Mouse (Mus musculus) heart, embryonic 14.5 days (tissue): ENCODE data around the gene Atg10. TPM values are rescaled to one million over a fixed set of nuclear protein-coding genes. Genes with fewer than 3 reads are reported as not detected.

Source experiments
- ATAC-seq: fragments of 200-750 bp; cut with Nextera tagmentation; 2 replicates; pipeline ENCODE4 v1.8.0; 2017; ENCODE audit warnings: low read depth, moderate TSS enrichment; ENCODE audit not compliant: insufficient number of reproducible peaks, insufficient read depth, low FRiP score
- H3K27ac ChIP-seq, 2 experiments: fragments of 200-500 bp in 1 of 2; fragments of 300-500 bp in 1 of 2; sonication (generic) in 1 of 2; replicated peaks in 1 of 2; 2 replicates each; pipeline ENCODE4 v1.5.1; 2012 to 2014; ENCODE audit warnings: low read depth in 2 of 2, low read length in 2 of 2, control low read depth in 1 of 2, mild to moderate bottlenecking in 1 of 2, mixed read lengths in 1 of 2; ENCODE audit not compliant: control insufficient read depth in 1 of 2, insufficient read depth in 1 of 2
- H3K27me3 ChIP-seq: fragments of 300-500 bp; sonication (generic); 2 replicates; pipeline ENCODE4 v1.6.1; 2014; ENCODE audit warnings: mild to moderate bottlenecking, low read length, control low read depth; ENCODE audit not compliant: control insufficient read depth, insufficient read depth
- H3K36me3 ChIP-seq: fragments of 300-500 bp; sonication (generic); 2 replicates; pipeline ENCODE4 v1.6.1; 2014; ENCODE audit warnings: mild to moderate bottlenecking, control low read depth, low read length, mixed read lengths; ENCODE audit not compliant: control insufficient read depth, insufficient read depth
- H3K4me1 ChIP-seq, 2 experiments: fragments of 200-500 bp in 1 of 2; fragments of 300-500 bp in 1 of 2; sonication (generic) in 1 of 2; 2 replicates each; pipeline ENCODE4 v1.6.1; 2012 to 2014; ENCODE audit warnings: low read length in 2 of 2, control low read depth in 1 of 2, mixed read lengths in 1 of 2; ENCODE audit not compliant: control insufficient read depth in 2 of 2, insufficient read depth in 2 of 2
- H3K4me2 ChIP-seq: fragments of 300-500 bp; sonication (generic); 2 replicates; pipeline ENCODE4 v1.6.1; 2014; ENCODE audit warnings: mild to moderate bottlenecking, low read length
- H3K4me3 ChIP-seq, 2 experiments: fragments of 200-500 bp in 1 of 2; fragments of 300-500 bp in 1 of 2; sonication (generic) in 1 of 2; 2 replicates each; pipeline ENCODE4 v1.5.1; 2012 to 2014; ENCODE audit warnings: low read length in 2 of 2, mild to moderate bottlenecking in 2 of 2, control low read depth in 1 of 2, low read depth in 1 of 2, moderate library complexity in 1 of 2; ENCODE audit not compliant: control insufficient read depth in 1 of 2, insufficient read depth in 1 of 2
- H3K9ac ChIP-seq: fragments of 300-500 bp; sonication (generic); 2 replicates; pipeline ENCODE4 v1.6.1; 2014; ENCODE audit warnings: mild to moderate bottlenecking, low read length
- H3K9me3 ChIP-seq: fragments of 300-500 bp; sonication (generic); 2 replicates; pipeline ENCODE4 v1.6.1; 2016; ENCODE audit warnings: low read length, control low read depth; ENCODE audit not compliant: control insufficient read depth
- WGBS: fragments of 180-500 bp; shearing (Covaris S2); extraction: QIAGEN DNeasy Blood & Tissue Kit; methylation state at CpG from one replicate; pipeline ENCODE4 v1.1.7; 2014; 5-methylcytosine and 5-hydroxymethylcytosine counted together
- polyA plus RNA-seq: library from polyadenylated mRNA; unstranded; fragments of >200 nt; fragmentation: Nextera tagmentation; extraction: Ambion mirVana; gene quantifications from 2 replicates; pipeline ENCODE4 v1.2.1, GENCODE M21; 2014

Atg10 gene
- polyA plus RNA-seq, 1 experiment from 2014 or later, result 36.4 TPM

DNA sequence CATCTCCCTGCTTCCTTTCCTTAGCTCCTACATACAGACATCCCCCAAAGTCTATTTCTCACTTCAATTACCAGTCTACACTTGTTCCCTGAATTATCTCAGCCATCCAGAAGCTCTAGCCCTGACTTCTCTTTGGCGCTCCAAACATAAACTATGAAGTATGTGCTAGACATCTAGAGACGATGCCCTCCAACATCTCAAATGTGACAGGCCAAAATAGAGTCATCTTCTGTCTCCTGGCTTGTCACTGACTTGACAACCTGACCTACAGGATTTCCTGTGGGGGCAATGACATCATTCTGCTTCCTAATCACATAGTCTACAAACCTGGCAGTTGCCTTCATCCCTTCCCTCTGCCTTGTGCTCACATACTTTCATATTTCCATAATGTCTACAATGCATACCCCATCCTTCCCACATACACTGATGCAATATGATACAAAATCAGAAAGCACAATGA, 132.0 kb downstream of the Atg10 start:
- no peak overlapping the region for H3K27ac ChIP-seq
- H3K9ac ChIP-seq, result no peak overlapping the region
- no peak for ATAC-seq
- H3K27me3 ChIP-seq, result no peaks in the 10 kb centered on the region
- H3K4me2 ChIP-seq, result no peak overlapping the region
- no peaks in the 10 kb centered on the region for H3K36me3 ChIP-seq
- no peaks in the 10 kb centered on the region for H3K9me3 ChIP-seq
- peaks cover 2 to 3% of the 10 kb centered on the region in 2 experiments; a peak in 1 of 4 replicates for H3K4me1 ChIP-seq
- WGBS, result 71% methylated on average over 2 of the region's 2 CpGs
- H3K4me3 ChIP-seq, result no peak overlapping the region

GRCm38 (mm10) chr13:91090861-91091730, 132.7 kb downstream of the Atg10 start:
- no peak overlapping the region for H3K27ac ChIP-seq
- WGBS, result 65% methylated on average over 4 of the region's 4 CpGs
- no peaks in the 10 kb centered on the region for H3K9me3 ChIP-seq
- H3K9ac ChIP-seq, result no peak overlapping the region
- no peaks in the 10 kb centered on the region for H3K36me3 ChIP-seq
- ATAC-seq, result no peak
- no peak overlapping the region for H3K4me3 ChIP-seq
- peaks cover 2 to 3% of the 10 kb centered on the region in 2 experiments; a peak in 1 of 4 replicates for H3K4me1 ChIP-seq
- H3K4me2 ChIP-seq, result no peak overlapping the region
- no peaks in the 10 kb centered on the region for H3K27me3 ChIP-seq

DNA sequence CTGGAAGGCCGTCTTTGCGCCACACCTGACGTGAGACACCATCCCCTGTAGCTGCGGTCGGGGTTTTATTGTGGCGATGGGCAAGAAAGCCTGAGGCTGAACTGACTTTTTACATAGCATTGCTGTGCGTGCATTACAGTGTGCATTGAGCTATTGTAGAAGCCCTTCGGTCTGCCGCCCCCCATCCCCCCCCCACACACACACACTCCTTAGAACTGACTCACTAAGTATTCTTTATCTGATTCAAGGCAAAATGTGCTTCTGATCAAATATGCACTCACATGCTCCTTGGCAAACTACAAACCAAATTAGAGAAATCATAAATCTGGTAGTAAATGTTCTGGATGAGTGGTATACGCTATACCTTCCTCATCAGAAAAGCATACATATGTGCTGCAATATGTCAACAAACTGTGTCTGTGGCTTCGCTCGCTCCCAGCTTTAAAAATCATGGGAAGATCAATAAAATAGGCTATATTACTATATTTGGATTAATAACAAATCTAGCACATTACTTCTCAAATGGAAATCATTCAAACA, 137.3 kb downstream of the Atg10 start:
- WGBS, result 92% methylated on average over 12 of the region's 12 CpGs
- Histone ChIP-seq H3K9me3 (no peaks in the 10 kb centered on the region), H3K9ac (no peak overlapping the region), H3K36me3 (no peaks in the 10 kb centered on the region), H3K4me3 (no peak overlapping the region), H3K27me3 (no peaks in the 10 kb centered on the region), H3K4me2 (no peak overlapping the region), H3K4me1 (no peaks in the 10 kb centered on the region), H3K27ac (no peak overlapping the region)
- no peak for ATAC-seq

DNA sequence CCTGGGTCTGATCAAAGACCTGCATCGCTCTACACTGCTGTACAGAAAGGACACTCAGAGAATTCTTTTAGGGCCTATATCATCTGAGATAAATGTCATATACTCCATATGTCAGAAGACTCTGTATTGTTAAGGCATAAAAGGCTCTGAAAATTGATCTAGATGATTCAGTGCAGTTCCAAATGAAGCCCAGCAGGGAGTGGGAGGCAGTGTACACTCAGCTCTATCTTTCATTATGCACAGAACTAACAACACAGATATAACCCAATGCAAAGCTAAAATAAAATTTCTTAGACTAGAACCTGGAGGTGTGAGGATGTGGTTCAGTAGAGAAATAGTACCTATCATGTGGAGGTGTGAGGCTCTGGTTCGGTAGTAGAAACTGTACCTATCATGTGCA, 151.4 kb downstream of the Atg10 start:
- H3K4me3 ChIP-seq, result no peak overlapping the region
- no peak overlapping the region for H3K4me2 ChIP-seq
- H3K27me3 ChIP-seq, result no peaks in the 10 kb centered on the region
- 88% methylated on average over 2 of the region's 2 CpGs for WGBS
- H3K9ac ChIP-seq, result no peak overlapping the region
- H3K9me3 ChIP-seq, result 0 out of 2 replicates have a peak, but pooled peaks cover 2% of the 10 kb centered on the region
- no peak for ATAC-seq
- no peaks in the 10 kb centered on the region for H3K4me1 ChIP-seq
- H3K36me3 ChIP-seq, result no peaks in the 10 kb centered on the region
- no peak overlapping the region for H3K27ac ChIP-seq

DNA sequence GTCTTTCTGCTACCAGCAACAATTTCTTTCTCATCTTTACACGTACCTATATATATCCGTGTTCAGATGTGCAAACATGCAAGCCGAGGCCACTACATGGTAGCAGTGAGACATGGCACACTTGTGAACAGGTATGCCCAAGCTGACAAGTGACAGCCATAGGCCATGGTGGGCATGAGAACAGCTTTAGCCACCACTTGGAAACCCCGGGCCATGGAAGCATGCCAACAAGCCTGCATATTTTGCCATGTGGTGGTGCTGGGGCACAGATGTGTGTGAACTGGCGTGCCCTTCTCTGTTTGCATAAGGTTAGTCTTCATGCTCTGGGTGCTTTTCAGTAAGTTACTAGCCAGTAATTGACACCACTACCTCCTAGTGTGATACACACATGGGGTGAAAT, 162.9 kb downstream of the Atg10 start:
- Histone ChIP-seq H3K27ac (no peak overlapping the region), H3K9ac (no peak overlapping the region), H3K36me3 (no peaks in the 10 kb centered on the region), H3K4me1 (no peaks in the 10 kb centered on the region), H3K9me3 (no peaks in the 10 kb centered on the region), H3K27me3 (no peaks in the 10 kb centered on the region), H3K4me2 (no peak overlapping the region), H3K4me3 (no peak overlapping the region)
- no peak for ATAC-seq
- 82% methylated on average over 5 of the region's 5 CpGs for WGBS

- peaks cover 5% of the 10 kb centered on the region for H3K9me3 ChIP-seq
- no peaks in the 10 kb centered on the region for H3K27me3 ChIP-seq
These were observed 175.6 kb downstream of the Atg10 start for GRCm38 (mm10) chr13:91048171-91048570.

DNA sequence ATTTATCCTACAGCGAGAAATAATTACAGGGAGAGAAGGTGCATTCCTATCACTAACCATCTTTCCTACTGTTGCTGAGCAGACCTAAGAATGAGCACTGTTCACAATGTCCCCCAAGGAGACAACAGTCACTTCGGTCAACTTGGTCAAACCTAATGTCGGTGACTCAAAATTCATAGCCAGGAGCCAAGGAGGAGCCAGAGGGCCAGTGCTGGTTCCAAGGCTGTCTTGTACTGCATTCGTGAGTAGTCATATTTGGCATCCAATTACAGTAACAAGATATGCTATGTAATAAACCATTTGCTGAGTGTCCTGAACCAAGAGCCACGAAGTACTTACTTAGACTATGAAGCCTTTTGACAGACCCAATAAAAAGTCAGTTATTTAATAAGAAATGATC, 176.9 kb downstream of the Atg10 start:
- H3K9me3 ChIP-seq, result peaks cover 4% of the 10 kb centered on the region
- H3K4me2 ChIP-seq, result no peak overlapping the region
- H3K27ac ChIP-seq, result no peak overlapping the region
- H3K4me1 ChIP-seq, result no peaks in the 10 kb centered on the region
- H3K27me3 ChIP-seq, result no peaks in the 10 kb centered on the region
- 89% methylated on average over 5 of the region's 5 CpGs for WGBS
- no peak overlapping the region for H3K9ac ChIP-seq
- ATAC-seq, result no peak
- H3K4me3 ChIP-seq, result no peak overlapping the region
- H3K36me3 ChIP-seq, result no peaks in the 10 kb centered on the region

More at GRCm38 (mm10) chr13:91048171-91048570, 175.6 kb downstream of the Atg10 start:
- no peak overlapping the region for H3K4me3 ChIP-seq
- 95% methylated on average over 4 of the region's 4 CpGs for WGBS
- no peaks in the 10 kb centered on the region for H3K4me1 ChIP-seq
- H3K4me2 ChIP-seq, result no peak overlapping the region
- no peak overlapping the region for H3K27ac ChIP-seq
- no peaks in the 10 kb centered on the region for H3K36me3 ChIP-seq
- no peak for ATAC-seq
- H3K9ac ChIP-seq, result no peak overlapping the region
